Mouse (Mus musculus) embryonic fibroblast, embryonic 13.5 days (primary cell): Measurements from ENCODE around the gene Hoxa3.

Source experiments
- CTCF ChIP-seq: IDR thresholded peaks from 2 replicates; pipeline ENCODE4 v1.5.1; 2011; ENCODE audit warnings: mild to moderate bottlenecking, control low read depth, low read length, moderate library complexity, borderline replicate concordance; ENCODE audit not compliant: insufficient read depth
- POLR2A ChIP-seq: IDR thresholded peaks from 2 replicates; pipeline ENCODE4 v1.6.1; 2011; ENCODE audit warnings: low read depth, mild to moderate bottlenecking, control low read depth, low read length, moderate library complexity

GRCm38 (mm10) chr6:52162611-52163365, 50.3 kb downstream of the Hoxa3 start:
- TF ChIP-seq CTCF (no peak), POLR2A (no peak)
